In genomic region chr17:46801761-46802160, GRCm38 (mm10) we compare ENCODE assay signal across 25 mouse cellular contexts. TPM values are rescaled to one million over a fixed set of nuclear protein-coding genes. Genes with fewer than 3 reads are reported as not detected.
"Had no signal": no experiment of that assay in that cellular context is flagged by ENCODE, and none has a peak within 500 bp of the region (broad histone marks: within the 10 kb centered on the region; RNA-seq: fewer than 3 reads in every experiment).

No protein-coding gene starts in this region.

- H3K27ac ChIP-seq: heart, embryonic 10.5 days; hindbrain, embryonic 10.5 days; hindbrain, embryonic 12.5 days; hindbrain, embryonic 14.5 days; intestine, embryonic 15.5 days; left cerebral cortex, adult 2 months; limb, embryonic 10.5 days; limb, embryonic 12.5 days; liver, embryonic 13.5 days; liver, embryonic 15.5 days had no signal

- H3K4me1 ChIP-seq: heart, embryonic 12.5 days; intestine, embryonic 15.5 days; limb, embryonic 12.5 days had no signal

- H3K27me3 ChIP-seq: heart, embryonic 12.5 days; hindbrain, embryonic 12.5 days; intestine, embryonic 15.5 days; limb, embryonic 12.5 days; liver, embryonic 13.5 days; liver, embryonic 15.5 days had no signal

- H3K9me3 ChIP-seq: heart, embryonic 10.5 days; heart, embryonic 12.5 days; hindbrain, embryonic 10.5 days; hindbrain, embryonic 12.5 days; intestine, embryonic 15.5 days; limb, embryonic 10.5 days; limb, embryonic 12.5 days; liver, embryonic 13.5 days; liver, embryonic 15.5 days had no signal

- H3K4me3 ChIP-seq: heart, embryonic 10.5 days; heart, embryonic 12.5 days; hindbrain, embryonic 10.5 days; hindbrain, embryonic 12.5 days; intestine, embryonic 15.5 days; left cerebral cortex, adult 2 months; limb, embryonic 10.5 days; limb, embryonic 12.5 days; liver, embryonic 13.5 days; liver, embryonic 15.5 days had no signal

- DNase-seq: gastrocnemius, postnatal 14 days; gastrocnemius, postnatal 36 days; heart, adult 18-20 months; heart, postnatal 10 days; heart, postnatal 4 days; kidney, adult 18-20 months; kidney, adult 8-10 months; kidney, postnatal 10 days; kidney, postnatal 25 days; kidney, postnatal 4 days; layer of hippocampus, adult 9-11 months; liver, embryonic 13.5 days; liver, postnatal 0 days had no signal

- H3K9ac ChIP-seq: heart, embryonic 12.5 days; hindbrain, embryonic 12.5 days; hindbrain, embryonic 14.5 days; intestine, embryonic 15.5 days; limb, embryonic 12.5 days; liver, embryonic 13.5 days; liver, embryonic 15.5 days; liver, postnatal 0 days had no signal

RNA-seq across cellular contexts. Expression of gene Ptcra, which starts 38.2 kb away (rescaled TPM):
- polyA plus RNA-seq: gonadal fat pad, adult 2 months; hindbrain, embryonic 16.5 days had no signal
